In genomic region chr8:123033431-123033830, GRCm38 (mm10) we compare ENCODE assay signal across 19 mouse cellular contexts. TPM values are rescaled to one million over a fixed set of nuclear protein-coding genes. Genes with fewer than 3 reads are reported as not detected.
DNase-seq lines count a peak whose midpoint lies in the region; ATAC-seq and TF ChIP-seq lines count a peak whose summit lies in the region.
"Had no signal": no experiment of that assay in that cellular context is flagged by ENCODE, and none has a peak within 500 bp of the region (broad histone marks: within the 10 kb centered on the region; RNA-seq: fewer than 3 reads in every experiment).

No protein-coding gene starts in this region.

- TF ChIP-seq POLR2A in limb, embryonic 14.5 days (IDR thresholded peaks at IDR 0.05; ENCODE audit: borderline replicate concordance, extremely low read depth, insufficient read depth, insufficient read length): no peak
- TF ChIP-seq POLR2A in MEL (IDR thresholded peaks at IDR 0.05; ENCODE audit: control insufficient read depth in 1 of 2, insufficient read depth in 1 of 2, low read depth in 1 of 2, low read length in 2 of 2, poor library complexity in 1 of 2): no peak

- ATAC-seq in limb, embryonic 14.5 days (ENCODE audit: low FRiP score, low read depth): no peak
- no peak for ATAC-seq in limb, embryonic 15.5 days (ENCODE audit: insufficient number of reproducible peaks, low FRiP score, low TSS enrichment, low read depth)
- ATAC-seq: forebrain, embryonic 14.5 days; intestine, embryonic 16.5 days had no signal

- H3K27ac ChIP-seq in limb, embryonic 14.5 days (replicated peaks; ENCODE audit: low read depth, low read length): 0 out of 2 replicates have a peak overlapping the region, but pooled peaks have one; percentile 26
- H3K27ac ChIP-seq in limb, embryonic 10.5 days: no peak overlapping the region
- H3K27ac ChIP-seq in MEL (ENCODE audit: control insufficient read depth, low read depth, low read length): peak overlapping the region; percentile 21; the same call in 1 of the 2 replicates
- H3K27ac ChIP-seq in limb, embryonic 15.5 days: peak overlapping the region; percentile 33; the same call in 1 of the 2 replicates
- H3K27ac ChIP-seq: hindbrain, embryonic 12.5 days; midbrain, embryonic 12.5 days had no signal

- no peak for TF ChIP-seq EP300 in MEL (IDR thresholded peaks at IDR 0.05; ENCODE audit: low read depth in 1 of 2, low read length in 2 of 2)

- no peaks in the 10 kb centered on the region for H3K9me3 ChIP-seq in limb, embryonic 14.5 days (ENCODE audit: control insufficient read depth, low read length)
- H3K9me3 ChIP-seq in limb, embryonic 10.5 days (replicated peaks): no peaks in the 10 kb centered on the region
- H3K9me3 ChIP-seq in MEL (replicated peaks; ENCODE audit: insufficient read depth, low read length): no peaks in the 10 kb centered on the region
- no peaks in the 10 kb centered on the region for H3K9me3 ChIP-seq in limb, embryonic 15.5 days
- H3K9me3 ChIP-seq: hindbrain, embryonic 12.5 days; midbrain, embryonic 12.5 days had no signal

- H3K4me3 ChIP-seq in limb, embryonic 14.5 days (replicated peaks; ENCODE audit: low read length): no peak overlapping the region
- no peak overlapping the region for H3K4me3 ChIP-seq in limb, embryonic 10.5 days
- no peak overlapping the region for H3K4me3 ChIP-seq in MEL (ENCODE audit: control insufficient read depth in 1 of 2, insufficient read depth in 1 of 2, low read depth in 2 of 2, low read length in 2 of 2)
- no peak overlapping the region for H3K4me3 ChIP-seq in limb, embryonic 15.5 days
- H3K4me3 ChIP-seq: hindbrain, embryonic 12.5 days; midbrain, embryonic 12.5 days; myocyte had no signal

- no peak for TF ChIP-seq CTCF in MEL (IDR thresholded peaks at IDR 0.05 in 2 of 3, conservative IDR thresholded peaks at IDR 0.05 in 1 of 3; ENCODE audit: control insufficient read depth in 1 of 3, insufficient read depth in 1 of 3, low read depth in 2 of 3, low read length in 3 of 3, poor library complexity in 1 of 3, severe bottlenecking in 1 of 3)

- peaks cover 96% of the 10 kb centered on the region for H3K79me2 ChIP-seq in MEL (ENCODE audit: control insufficient read depth, insufficient read depth, low read length, poor library complexity)

- TF ChIP-seq RAD21 in MEL (IDR thresholded peaks at IDR 0.05; ENCODE audit: low read depth, low read length): no peak

- 0 out of 2 replicates have a peak, but pooled peaks cover 3% of the 10 kb centered on the region for H3K4me1 ChIP-seq in limb, embryonic 14.5 days (ENCODE audit: control insufficient read depth, insufficient read depth, low read length)
- H3K4me1 ChIP-seq in limb, embryonic 10.5 days: peaks cover 21% of the 10 kb centered on the region
- peaks cover 51 to 54% of the 10 kb centered on the region in 2 experiments for H3K4me1 ChIP-seq in MEL (ENCODE audit: control insufficient read depth in 1 of 2, insufficient read depth in 2 of 2, low read length in 2 of 2)
- H3K4me1 ChIP-seq in limb, embryonic 15.5 days: peaks cover 21% of the 10 kb centered on the region

- H3K9ac ChIP-seq in limb, embryonic 14.5 days (ENCODE audit: low read depth, low read length, severe bottlenecking): no peak overlapping the region
- H3K9ac ChIP-seq in MEL (ENCODE audit: control insufficient read depth, low read depth, low read length, poor library complexity, severe bottlenecking): no peak overlapping the region
- H3K9ac ChIP-seq in limb, embryonic 15.5 days: no peak overlapping the region
- H3K9ac ChIP-seq: hindbrain, embryonic 12.5 days; midbrain, embryonic 12.5 days had no signal

- no peak overlapping the region for H3K4me2 ChIP-seq in limb, embryonic 14.5 days (replicated peaks; ENCODE audit: low read depth, low read length, severe bottlenecking)
- no peak overlapping the region for H3K4me2 ChIP-seq in limb, embryonic 15.5 days
- H3K4me2 ChIP-seq: heart, embryonic 11.5 days; hindbrain, embryonic 12.5 days; midbrain, embryonic 12.5 days had no signal

- H3K36me3 ChIP-seq in limb, embryonic 14.5 days (ENCODE audit: control insufficient read depth, insufficient read depth, low read length): no peaks in the 10 kb centered on the region
- peaks cover 16% of the 10 kb centered on the region for H3K36me3 ChIP-seq in limb, embryonic 10.5 days
- H3K36me3 ChIP-seq in MEL (ENCODE audit: control insufficient read depth in 1 of 2, insufficient read depth in 2 of 2, low read length in 2 of 2): peaks cover 10 to 68% of the 10 kb centered on the region in 2 experiments
- H3K36me3 ChIP-seq in limb, embryonic 15.5 days: no peaks in the 10 kb centered on the region
- H3K36me3 ChIP-seq: hindbrain, embryonic 12.5 days; midbrain, embryonic 12.5 days had no signal

- no peaks in the 10 kb centered on the region for H3K27me3 ChIP-seq in limb, embryonic 14.5 days (ENCODE audit: control insufficient read depth, insufficient read depth, low read length)
- H3K27me3 ChIP-seq in limb, embryonic 10.5 days (ENCODE audit: low read depth, poor library complexity, severe bottlenecking): no peaks in the 10 kb centered on the region
- H3K27me3 ChIP-seq in MEL (ENCODE audit: control insufficient read depth in 1 of 2, insufficient read depth in 2 of 2, low read length in 2 of 2): no peaks in the 10 kb centered on the region
- no peaks in the 10 kb centered on the region for H3K27me3 ChIP-seq in limb, embryonic 15.5 days
- H3K27me3 ChIP-seq: hindbrain, embryonic 12.5 days; midbrain, embryonic 12.5 days had no signal

- DNase-seq in limb, embryonic 14.5 days (ENCODE audit: low spot score): no peak
- no peak for DNase-seq in limb, embryonic 10.5 days (ENCODE audit: low spot score)
- no peak for DNase-seq in MEL (ENCODE audit: low read depth, low spot score)
- peak; percentile 54 for DNase-seq in naive thymus-derived CD4-positive, alpha-beta T cell, adult 2 months (ENCODE audit: low read depth)
- DNase-seq in urinary bladder, postnatal 4 days (ENCODE audit: low spot score in 2 of 2): no peak
- no peak for DNase-seq in c-Kit-positive CD71-positive TER-119-positive erythroid progenitor cells, embryonic 14.5 days (ENCODE audit: low spot score)
- DNase-seq: adrenal gland, postnatal 14 days; cerebellum, postnatal 10 days; embryo, embryonic 11 days; kidney, postnatal 25 days; lung, postnatal 10 days; right cerebral cortex, adult 18-20 months had no signal

TF ChIP-seq in MEL, 35 proteins besides CTCF, POLR2A, EP300 and RAD21:
- TF ChIP-seq BHLHE40 (IDR thresholded peaks at IDR 0.05; ENCODE audit: borderline replicate concordance, low read depth, low read length): no peak
- no peak for TF ChIP-seq ZKSCAN1 (IDR thresholded peaks at IDR 0.05; ENCODE audit: low read depth, low read length)
- no peak for TF ChIP-seq ZMIZ1 (IDR thresholded peaks at IDR 0.05; ENCODE audit: low read depth, low read length)
- no peak for TF ChIP-seq GABPA (IDR thresholded peaks at IDR 0.05; ENCODE audit: low read depth, low read length)
- TF ChIP-seq HCFC1 (IDR thresholded peaks at IDR 0.05; ENCODE audit: low read depth, low read length): no peak
- TF ChIP-seq GATA1 (IDR thresholded peaks at IDR 0.05; ENCODE audit: low read depth, low read length): no peak
- TF ChIP-seq USF2 (IDR thresholded peaks at IDR 0.05; ENCODE audit: borderline replicate concordance in 1 of 2, insufficient read depth in 1 of 2, low read depth in 1 of 2, low read length in 2 of 2): no peak
- TF ChIP-seq TBP (IDR thresholded peaks at IDR 0.05; ENCODE audit: low read depth, low read length): no peak
- TF ChIP-seq ZC3H11A (IDR thresholded peaks at IDR 0.05; ENCODE audit: low read depth, low read length): no peak
- no peak for TF ChIP-seq RCOR1 (IDR thresholded peaks at IDR 0.05; ENCODE audit: low read depth, low read length)

RNA-seq across cellular contexts. Expression of gene Ankrd11, which starts 8.6 kb away (rescaled TPM):
- polyA plus RNA-seq in limb, embryonic 14.5 days (2012; rRNA removed): 65.3 and 71.3 TPM in 2 replicates
- 83.7 and 102 TPM in 2 replicates for polyA plus RNA-seq in limb, embryonic 14.5 days (2014; fragmentation: Nextera tagmentation; extraction: Ambion mirVana)
- 54.8 and 63.9 TPM in 2 replicates for polyA plus RNA-seq in limb, embryonic 10.5 days (2016; fragmentation: Nextera tagmentation; extraction: Ambion mirVana)
- 49.2 and 57.8 TPM in 2 replicates for total RNA-seq in MEL (2012; rRNA removed)
- polyA plus RNA-seq in MEL (2012; ENCODE audit: insufficient read depth in 1 of 2, insufficient read length in 2 of 2, low read depth in 1 of 2, low replicate concordance in 2 of 2, missing spikeins in 1 of 2): 100 to 1,000 TPM in 1 of 2 experiments, 10 to 100 TPM in 1; 87.7 to 235 TPM
- polyA plus RNA-seq in limb, embryonic 15.5 days (2015; fragmentation: Nextera tagmentation; extraction: Ambion mirVana): 44.8 and 45.3 TPM in 2 replicates

RNA-seq across cellular contexts. Expression of gene Spg7, which starts 29.3 kb away (rescaled TPM):
- 88.7 and 90.0 TPM in 2 replicates for polyA plus RNA-seq in limb, embryonic 14.5 days (2012; rRNA removed)
- polyA plus RNA-seq in limb, embryonic 14.5 days (2014; fragmentation: Nextera tagmentation; extraction: Ambion mirVana): 34.8 and 37.5 TPM in 2 replicates
- 57.8 and 60.5 TPM in 2 replicates for polyA plus RNA-seq in limb, embryonic 10.5 days (2016; fragmentation: Nextera tagmentation; extraction: Ambion mirVana)
- 28.9 and 32.0 TPM in 2 replicates for total RNA-seq in MEL (2012; rRNA removed)
- 10 to 100 TPM in 1 of 2 experiments, not detected in 1; 36.0 TPM for polyA plus RNA-seq in MEL (2012; ENCODE audit: insufficient read depth in 1 of 2, insufficient read length in 2 of 2, low read depth in 1 of 2, low replicate concordance in 2 of 2, missing spikeins in 1 of 2)
- polyA plus RNA-seq in limb, embryonic 15.5 days (2015; fragmentation: Nextera tagmentation; extraction: Ambion mirVana): 33.4 and 38.5 TPM in 2 replicates
